Mouse (Mus musculus): Measurements from ENCODE around the gene Nkpd1.
A peak's percentile ranks its signal among the peaks of the same experiment; 100 is the strongest.

The Nkpd1 gene

GRCm38 (mm10) chr7:19517652-19518365 is at the start of gene Nkpd1:
Gene Nkpd1 (plus strand): TSS chr7:19517838.
- DNase-seq = no peak

DNA sequence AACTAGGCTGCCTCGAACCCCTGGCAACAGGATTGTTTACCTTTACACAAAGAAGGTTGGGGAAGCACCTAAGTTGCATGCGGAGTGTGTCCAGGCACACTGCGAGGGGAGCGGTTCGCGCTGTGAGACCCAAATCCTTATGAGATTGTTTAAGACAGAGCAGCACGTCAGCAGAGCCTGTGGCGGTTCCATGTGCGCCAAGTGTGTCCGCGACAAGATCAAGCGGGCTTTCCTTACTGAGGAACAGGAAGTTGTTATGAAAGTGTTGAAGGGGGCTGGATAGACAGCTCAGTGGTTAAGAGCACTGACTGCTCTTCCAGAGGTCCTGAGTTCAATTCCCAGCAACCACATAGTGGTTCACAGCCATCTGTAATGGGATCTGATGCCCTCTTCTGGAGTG is 49.4 kb upstream of the Nkpd1 start:
- DNase-seq = no peak

GRCm38 (mm10) chr7:19469404-19469803 is 48.2 kb upstream of the Nkpd1 start:
- no peak for DNase-seq

- DNase-seq = no peak
These were observed 47.3 kb upstream of the Nkpd1 start for GRCm38 (mm10) chr7:19470308-19470707.

DNA sequence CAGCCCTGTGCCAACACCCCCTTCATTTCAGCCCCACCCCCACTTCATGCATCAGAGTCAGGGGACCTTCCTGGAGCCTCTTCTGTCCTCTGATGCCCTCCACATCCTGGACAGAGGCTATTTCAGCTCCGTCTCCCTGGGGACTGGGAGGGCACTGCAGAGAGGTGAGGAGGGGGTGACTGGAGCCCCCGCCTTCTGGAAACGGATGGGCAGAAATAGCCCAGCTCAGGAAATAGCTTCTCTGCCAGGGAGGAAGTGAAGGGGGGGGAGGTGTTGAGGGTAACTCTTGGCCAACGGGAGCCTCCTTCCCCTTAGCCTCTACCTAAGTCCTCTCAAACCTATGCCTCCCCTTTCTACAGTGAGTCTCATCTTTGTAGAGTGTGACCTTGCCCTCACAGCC is 45.2 kb upstream of the Nkpd1 start:
- no peak for DNase-seq

DNA sequence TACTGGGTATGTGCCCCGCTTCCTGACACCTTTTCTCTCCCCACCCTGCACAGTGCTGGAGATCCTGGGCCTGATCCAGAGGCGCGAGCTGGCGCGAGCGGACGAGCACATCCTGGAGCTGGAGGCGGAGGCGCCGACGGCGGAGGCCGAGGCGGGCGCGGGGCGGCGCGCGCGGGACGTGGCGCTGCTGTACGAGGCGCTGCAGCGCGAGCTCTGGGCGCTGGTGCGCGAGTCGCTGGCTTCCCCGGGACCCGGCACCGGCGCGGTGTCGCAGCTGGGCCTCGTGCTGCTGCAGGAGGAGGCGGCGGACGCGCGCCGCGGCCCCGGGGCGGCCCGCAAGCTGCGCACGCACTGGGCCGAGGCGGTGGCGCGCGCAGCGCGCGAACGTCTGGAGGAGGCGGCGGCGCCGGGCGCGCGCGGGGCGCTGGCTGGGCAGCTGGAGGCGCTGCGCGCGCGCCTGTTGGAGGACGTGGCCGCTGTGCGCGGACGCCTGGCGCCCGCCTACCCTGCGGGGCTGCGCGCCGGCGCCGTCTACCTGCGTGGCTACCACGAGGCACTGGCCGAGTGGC is 43.7 kb upstream of the Nkpd1 start:
- DNase-seq = peak; percentile 86

- no peak for DNase-seq
These were observed 40.6 kb upstream of the Nkpd1 start for GRCm38 (mm10) chr7:19477084-19477483.

DNA sequence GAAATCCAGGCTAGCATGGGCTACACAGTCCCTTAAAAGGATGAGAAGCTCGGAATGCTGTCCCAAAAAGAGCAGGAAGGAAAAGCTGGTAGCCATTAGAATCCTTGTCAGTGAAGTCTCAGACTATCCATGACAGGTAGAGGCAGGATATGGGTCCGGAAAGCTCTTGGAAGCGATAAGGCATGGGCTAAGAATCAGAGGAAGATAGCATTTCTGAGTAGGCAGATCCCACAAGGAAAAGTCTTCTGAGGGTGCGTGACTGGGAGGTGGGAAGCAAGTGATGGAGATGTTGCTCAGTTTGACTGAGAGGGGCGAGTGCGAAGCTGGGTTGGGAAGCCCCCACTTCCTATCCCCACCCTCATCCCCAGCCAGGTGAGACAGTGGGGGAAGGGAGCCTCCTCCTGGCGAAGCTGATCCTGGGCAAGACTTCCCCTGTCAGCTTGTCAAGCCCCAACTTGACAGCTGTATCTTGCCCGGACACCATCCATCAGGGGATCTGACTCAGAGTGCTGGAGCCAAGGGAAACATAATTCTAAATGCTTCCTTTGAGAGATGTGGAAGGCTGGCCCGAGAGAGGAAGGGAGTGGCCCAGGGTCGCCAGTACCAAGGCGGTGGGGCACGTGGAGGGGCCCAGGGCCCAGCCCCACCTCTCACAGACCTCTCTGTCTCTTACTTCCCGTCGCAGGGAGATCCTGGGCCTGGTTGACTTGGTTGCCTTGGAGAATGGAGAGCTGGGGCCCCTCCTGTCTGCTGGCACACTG is 39.8 kb upstream of the Nkpd1 start:
- DNase-seq = no peak

GRCm38 (mm10) chr7:19483281-19483680 is 34.4 kb upstream of the Nkpd1 start:
- no peak for DNase-seq

GRCm38 (mm10) chr7:19485488-19485887 is 32.1 kb upstream of the Nkpd1 start:
- no peak for DNase-seq

DNA sequence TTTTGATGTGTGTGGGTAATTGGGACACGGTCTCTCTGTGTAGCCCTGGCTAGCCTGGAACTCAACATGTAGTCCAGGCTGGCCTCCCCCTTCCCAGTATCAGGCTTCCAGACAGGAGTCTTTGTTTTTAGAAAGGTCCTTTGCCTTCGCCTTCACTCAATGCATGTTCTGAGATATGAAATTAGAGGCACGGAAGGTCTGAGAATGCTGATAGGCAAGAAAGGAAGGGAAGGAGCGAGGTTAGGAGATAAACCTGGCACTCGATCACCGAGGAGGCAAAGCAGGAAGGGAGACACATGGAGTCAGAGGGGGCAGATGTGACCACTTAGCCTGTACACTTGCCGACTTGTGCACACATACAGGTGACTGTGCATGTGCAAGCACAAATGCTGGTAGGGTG is 31.1 kb upstream of the Nkpd1 start:
- DNase-seq = no peak

- DNase-seq = no peak
These were observed 28.1 kb upstream of the Nkpd1 start for GRCm38 (mm10) chr7:19489525-19489924.

GRCm38 (mm10) chr7:19491731-19492130 is 25.9 kb upstream of the Nkpd1 start:
- no peak for DNase-seq

GRCm38 (mm10) chr7:19494751-19495474 is 22.7 kb upstream of the Nkpd1 start:
- no peak for DNase-seq

- no peak for DNase-seq
These were observed 22.0 kb upstream of the Nkpd1 start for GRCm38 (mm10) chr7:19495521-19496213.

DNA sequence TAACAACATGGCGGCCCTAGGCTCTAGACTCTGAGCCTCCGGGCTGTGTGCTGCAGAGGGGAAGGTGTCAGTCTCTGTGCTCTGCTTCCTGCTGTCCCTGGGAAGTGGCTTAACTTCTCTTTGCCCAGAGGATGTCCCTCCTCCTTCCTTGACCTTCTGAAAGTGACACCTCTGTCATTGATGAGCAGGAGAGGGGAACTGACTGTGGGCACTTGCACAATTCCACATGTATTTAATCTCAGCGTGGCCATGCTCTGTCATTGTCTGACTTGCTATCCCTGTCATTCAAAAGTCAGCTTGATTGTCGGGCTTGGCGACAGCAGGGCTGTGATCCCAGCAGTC is 21.5 kb upstream of the Nkpd1 start:
- DNase-seq = no peak

GRCm38 (mm10) chr7:19498326-19498725 is 19.3 kb upstream of the Nkpd1 start:
- no peak for DNase-seq

DNA sequence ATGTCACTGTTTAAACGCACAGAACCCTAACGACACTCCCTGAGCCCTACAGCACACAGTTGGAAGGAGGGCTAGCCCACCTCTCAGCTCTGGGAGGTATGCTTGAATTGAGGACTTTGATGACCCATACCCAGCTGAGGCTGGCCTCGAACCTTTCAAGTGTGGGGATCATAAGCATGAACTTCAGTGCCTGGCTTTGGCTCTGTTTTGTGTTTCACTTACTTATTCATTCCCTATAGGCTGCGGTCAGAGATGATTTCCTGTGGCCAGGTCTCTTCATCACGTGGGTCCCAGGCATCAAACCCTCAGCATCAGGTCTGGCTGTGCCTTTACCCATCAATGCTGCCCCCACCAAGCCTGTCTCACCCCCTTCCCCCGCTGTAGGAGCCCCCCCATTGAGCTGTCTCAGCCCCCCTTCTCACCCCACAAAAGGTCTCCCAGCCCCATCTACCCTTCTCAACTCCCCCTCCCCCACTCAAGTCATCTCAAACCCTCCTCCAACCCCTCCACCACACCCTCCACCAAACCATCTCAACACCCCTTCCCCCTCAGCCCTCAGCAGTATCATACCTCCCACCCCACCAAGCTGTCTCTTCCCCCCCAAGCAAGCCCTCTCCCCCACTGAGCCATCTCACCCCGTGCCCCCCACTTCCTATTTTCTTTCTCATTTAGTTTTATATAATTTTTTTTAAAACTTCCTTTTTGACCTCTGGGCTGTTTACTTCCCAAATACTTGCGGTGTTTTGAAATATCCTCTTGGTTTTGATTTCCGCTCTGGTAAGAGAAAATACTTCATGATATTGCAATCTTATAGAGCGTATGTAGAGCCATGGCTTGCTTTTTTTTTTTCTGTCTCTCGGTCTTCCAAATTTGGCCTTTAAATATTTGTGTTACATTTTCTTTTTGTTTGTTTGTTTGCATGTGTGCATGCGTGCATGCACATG is 16.9 kb upstream of the Nkpd1 start:
- DNase-seq = no peak

DNA sequence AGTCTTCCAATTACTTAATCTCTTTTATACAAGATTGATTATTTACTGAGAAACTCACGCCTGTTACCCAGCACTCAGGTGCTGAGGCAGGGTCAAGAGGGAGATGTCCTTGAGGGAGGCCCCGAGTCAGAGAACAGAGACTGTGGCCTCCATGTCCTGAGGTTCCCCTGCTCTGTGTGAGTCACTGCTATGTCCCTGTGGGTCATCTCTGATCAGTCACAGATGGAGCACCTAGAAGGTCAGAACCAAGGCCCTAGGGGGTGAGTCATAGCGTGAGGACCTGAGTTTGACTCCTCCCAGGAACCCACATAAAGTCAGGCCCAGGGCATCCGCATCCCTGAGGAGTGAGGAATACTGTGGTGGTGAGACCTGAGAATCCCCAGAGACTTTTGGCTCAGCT is 16.0 kb upstream of the Nkpd1 start:
- DNase-seq = no peak

DNA sequence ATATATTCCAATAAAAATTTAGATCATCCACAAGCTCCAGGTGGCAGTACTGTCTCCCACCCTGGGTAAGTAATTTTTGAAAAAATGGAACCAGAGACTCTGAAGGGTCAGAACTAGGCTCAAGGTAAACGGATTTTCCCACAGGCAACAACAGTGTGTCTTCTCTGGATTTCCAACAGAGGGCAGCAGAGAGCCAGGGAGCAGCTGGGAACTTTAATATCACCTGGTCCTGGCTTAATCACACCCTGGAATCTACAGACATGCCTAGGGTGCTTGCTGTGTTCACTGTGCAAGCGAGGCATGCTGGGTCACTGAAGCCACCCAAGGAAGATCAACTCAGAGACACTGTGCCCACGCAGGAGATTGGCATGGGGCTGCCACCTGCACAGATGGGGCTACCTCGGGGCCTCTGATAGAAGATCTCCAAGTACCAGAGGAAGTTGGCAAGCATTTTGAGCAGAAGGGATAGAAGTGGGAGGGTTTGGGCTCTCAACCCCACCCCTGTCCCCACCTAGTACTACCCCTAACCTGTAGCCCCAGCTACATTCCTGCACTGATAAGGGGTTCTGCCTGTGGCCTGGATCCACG is 14.1 kb upstream of the Nkpd1 start:
- DNase-seq = no peak

DNA sequence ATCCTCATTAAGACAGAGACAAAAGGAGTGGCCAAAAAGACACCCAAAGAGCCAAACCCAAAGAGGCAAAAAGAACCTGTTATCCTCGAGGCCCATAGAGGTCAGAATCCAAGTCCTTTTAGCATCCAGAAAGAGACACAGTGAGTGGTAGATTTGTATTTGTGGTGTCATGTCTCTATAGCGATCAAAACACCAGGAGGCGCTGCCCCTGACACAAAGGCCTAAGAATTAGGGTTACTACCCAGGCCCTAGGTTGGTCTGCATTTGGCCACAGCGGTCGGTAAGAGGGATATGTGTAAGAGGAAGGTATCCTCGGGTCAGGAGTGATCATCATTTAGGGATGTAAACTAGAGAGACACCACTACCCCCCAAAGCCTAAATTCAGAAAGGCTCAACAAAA is 11.3 kb upstream of the Nkpd1 start:
- DNase-seq = no peak

All from right cerebral cortex, adult 18-20 months (tissue).